Mouse (Mus musculus): ENCODE data around the gene Fez2. TPM values are rescaled to one million over a fixed set of nuclear protein-coding genes. Genes with fewer than 3 reads are reported as not detected.

Gene Fez2
- total RNA-seq, 1 experiment from 2014 or later = 42.9 TPM

Other genes starting within 250 kb of the Fez2 start
- 31.4 and 36.7 TPM in 2 replicates for gene Crim1, start 217.9 kb downstream of the Fez2 start, total RNA-seq (2021)
- 1.1 and 2.5 TPM in 2 replicates for gene Vit, start 89.9 kb upstream of the Fez2 start, total RNA-seq (2021)

Data from adrenal gland, postnatal 14 days (tissue).